Mouse (Mus musculus): ENCODE measurements around the gene Hells.

DNA sequence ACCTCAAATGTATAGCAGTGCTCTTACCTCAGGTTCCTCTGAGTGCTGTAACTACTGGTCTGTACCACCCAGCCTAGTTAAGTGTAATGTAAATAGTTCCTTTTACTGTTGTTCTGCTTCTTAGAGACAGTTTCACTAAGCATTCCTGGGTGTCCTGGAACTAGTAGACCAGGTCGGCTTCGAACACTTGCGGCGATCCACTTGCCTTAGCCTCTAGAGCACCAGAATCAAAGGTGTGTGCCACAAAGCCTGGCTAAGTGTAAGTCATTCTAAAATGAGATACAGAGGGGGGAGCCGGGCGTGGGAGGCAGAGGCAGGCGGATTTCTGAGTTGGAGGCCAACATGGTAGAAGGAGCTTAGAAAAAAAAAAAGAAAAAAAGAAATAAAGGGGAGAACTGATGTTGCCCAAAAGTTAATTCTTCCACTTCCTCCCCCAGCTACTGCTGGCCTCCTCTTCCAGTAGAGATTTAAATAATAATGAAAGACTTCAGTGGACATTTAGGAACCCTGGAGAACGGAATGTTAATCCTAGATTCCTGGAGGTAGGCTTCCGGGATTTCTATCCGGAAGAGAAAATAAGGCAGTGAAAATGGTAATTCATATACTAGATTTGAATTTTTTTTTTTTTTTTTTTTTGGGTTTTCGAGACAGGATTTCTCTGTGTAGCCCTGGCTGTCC lies 2.1 kb upstream of the Hells start:
- TF ChIP-seq POLR2A (IDR thresholded peaks at IDR 0.05; ENCODE audit: extremely low read depth, insufficient read depth, low read length) (no peak), CTCF (IDR thresholded peaks at IDR 0.05; ENCODE audit: extremely low read depth, insufficient read depth, low read length) (no peak)
